Mouse (Mus musculus): ENCODE results near the gene Srsf3.

DNA sequence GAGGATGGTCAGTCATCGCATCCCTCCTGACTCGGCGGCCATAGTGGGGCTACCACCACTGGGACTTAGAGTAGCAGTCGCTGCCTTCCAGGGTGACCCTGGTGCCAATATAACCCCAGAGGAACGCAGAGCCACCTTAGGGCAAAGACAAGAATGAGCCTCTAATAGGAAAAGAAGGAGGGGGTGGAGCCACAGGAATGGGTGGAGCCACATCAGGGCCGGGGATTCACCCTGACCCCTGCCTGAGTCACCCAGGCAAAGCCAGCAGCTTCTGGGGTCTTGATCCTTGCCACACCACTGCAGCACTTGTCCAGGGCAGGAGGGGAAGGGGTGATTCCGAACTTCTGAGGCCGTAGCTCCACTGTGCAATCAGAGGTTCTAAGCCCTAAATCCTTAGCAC lies 51.2 kb downstream of the Srsf3 start:
- TF ChIP-seq GATA1 (IDR thresholded peaks at IDR 0.05; ENCODE audit: borderline replicate concordance, low read length): no peak
- no peak for TF ChIP-seq FLI1 (IDR thresholded peaks at IDR 0.05; ENCODE audit: low read length)

Measured in megakaryocyte, embryonic 14.5 days (primary cell).